Mouse (Mus musculus): Measurements from ENCODE around the gene Car11. TPM values are rescaled to one million over a fixed set of nuclear protein-coding genes. Genes with fewer than 3 reads are reported as not detected.

Gene Car11
- polyA plus RNA-seq, 1 experiment from 2014 or later: 0.26 TPM

DNA sequence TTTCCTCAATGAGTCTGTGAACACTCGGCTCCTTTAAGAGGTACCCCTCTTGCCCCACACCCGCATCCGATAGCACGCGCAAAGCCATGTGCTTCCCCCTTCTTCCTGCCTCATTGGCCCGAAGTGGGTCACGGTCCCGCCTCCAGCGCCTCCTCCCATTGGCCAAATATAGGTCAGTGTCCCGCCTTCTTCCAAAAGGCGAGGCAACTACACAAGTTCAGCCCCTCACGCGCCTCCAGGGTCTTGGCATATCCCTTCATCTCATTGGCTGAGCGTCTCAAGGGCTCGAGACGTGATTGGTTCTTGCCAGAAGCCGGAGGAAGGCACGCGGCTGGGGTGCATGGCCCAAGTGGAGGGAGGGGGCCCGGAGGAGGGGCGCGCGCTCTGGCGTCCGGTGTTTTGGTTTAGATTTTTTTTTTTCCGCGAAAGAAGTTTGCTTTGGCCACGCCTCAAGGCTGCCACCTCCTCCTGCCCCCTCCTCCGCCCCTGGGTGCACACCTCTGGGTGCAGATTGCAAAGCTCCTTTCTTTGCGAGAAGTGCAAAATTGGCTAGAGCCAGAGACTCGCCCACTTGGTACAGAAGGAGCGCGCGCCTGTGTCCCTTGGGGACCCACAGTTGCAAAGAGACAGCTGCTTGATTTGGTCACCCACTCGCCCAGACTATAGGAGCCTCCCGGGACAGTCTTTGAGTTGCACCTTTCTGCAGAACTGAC is 5.2 kb downstream of the Car11 start, which contains the start of gene Dbp:
Dbp (plus strand) TSS at position 359 of the 713 bp plus-strand sequence.
- under 1% methylated on average over 36 of the region's 36 CpGs for WGBS (ENCODE audit: insufficient replicate concordance)

DNA sequence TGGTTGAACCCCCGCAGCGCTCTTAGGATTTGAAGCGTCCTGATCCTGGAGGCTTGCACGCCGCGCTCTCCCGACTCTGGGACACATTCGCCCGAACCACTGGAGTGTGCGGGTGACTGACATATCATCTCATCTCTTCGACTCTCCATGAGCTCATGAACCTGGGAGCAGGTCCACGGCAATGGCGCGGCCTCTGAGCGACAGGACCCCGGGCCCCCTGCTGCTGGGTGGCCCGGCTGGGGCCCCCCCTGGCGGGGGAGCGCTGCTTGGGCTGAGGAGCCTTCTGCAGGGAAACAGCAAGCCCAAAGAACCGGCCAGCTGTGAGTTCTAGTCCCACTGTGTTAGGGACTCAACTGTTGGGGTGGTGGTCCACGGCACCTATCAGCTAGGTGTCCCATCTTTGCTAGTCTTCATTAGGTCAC is 5.8 kb downstream of the Car11 start:
- Histone ChIP-seq H3K27me3 (peaks cover 27% of the 10 kb centered on the region), H3K4me3 (replicated peaks) (peak overlapping the region; percentile 65), H3K36me3 (replicated peaks) (peaks cover 3% of the 10 kb centered on the region), H3K4me2 (peak overlapping the region; percentile 97), H3K9me3 (replicated peaks) (no peaks in the 10 kb centered on the region), H3K9ac (peak overlapping the region; percentile 25; the same call in 1 of the 2 replicates), H3K4me1 (replicated peaks) (peaks cover 58% of the 10 kb centered on the region), H3K27ac (replicated peaks) (peak overlapping the region; percentile 45)
- WGBS (ENCODE audit: insufficient replicate concordance): under 1% methylated on average over 21 of the region's 21 CpGs
- ATAC-seq (ENCODE audit: insufficient read depth): no peak

More for the DNA sequence above, 5.2 kb downstream of the Car11 start, which contains the start of gene Dbp:
- Histone ChIP-seq H3K4me2 (peak within 1 kb of the TSS; percentile 97), H3K9me3 (replicated peaks) (no peaks in the 10 kb centered on the region), H3K4me1 (replicated peaks) (peaks cover 62% of the 10 kb centered on the region), H3K27me3 (peaks cover 33% of the 10 kb centered on the region), H3K4me3 (replicated peaks) (peak within 1 kb of the TSS; percentile 65), H3K36me3 (replicated peaks) (no peaks in the 10 kb centered on the region), H3K27ac (replicated peaks) (peak within 1 kb of the TSS; percentile 63), H3K9ac (peak within 1 kb of the TSS; percentile 25; the same call in 1 of the 2 replicates)
- peak; percentile 78 for ATAC-seq (ENCODE audit: insufficient read depth)

DNA sequence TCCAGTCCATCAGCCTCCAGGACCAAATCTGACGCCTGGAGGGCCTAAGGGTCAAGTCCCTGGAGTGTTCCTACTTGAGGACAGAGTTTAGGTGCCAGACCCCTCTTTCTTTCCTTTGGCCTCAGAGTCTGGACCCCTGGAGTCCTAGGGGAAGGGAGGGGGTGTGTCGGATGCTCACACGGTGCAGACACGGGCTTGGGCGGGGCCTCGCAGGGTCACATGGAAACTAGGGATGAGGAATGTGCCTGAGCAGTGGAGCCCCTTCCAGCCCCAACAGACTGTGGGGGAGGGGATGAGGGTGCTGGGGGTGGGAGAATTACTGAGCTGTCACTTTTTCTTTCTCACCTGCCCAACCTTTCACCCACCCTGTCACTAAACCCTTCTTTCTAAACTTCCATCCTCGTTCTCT is 6.2 kb downstream of the Car11 start:
- 4% methylated on average over 7 of the region's 7 CpGs for WGBS (ENCODE audit: insufficient replicate concordance)
- H3K4me3 ChIP-seq (replicated peaks): peak overlapping the region; percentile 65
- H3K27me3 ChIP-seq: peaks cover 23% of the 10 kb centered on the region
- H3K4me2 ChIP-seq: peak overlapping the region; percentile 97
- H3K4me1 ChIP-seq (replicated peaks): peaks cover 56% of the 10 kb centered on the region
- ATAC-seq (ENCODE audit: insufficient read depth): no peak
- no peak overlapping the region for H3K27ac ChIP-seq (replicated peaks)
- no peaks in the 10 kb centered on the region for H3K9me3 ChIP-seq (replicated peaks)
- H3K9ac ChIP-seq: peak overlapping the region; percentile 64
- peaks cover 7% of the 10 kb centered on the region for H3K36me3 ChIP-seq (replicated peaks)

DNA sequence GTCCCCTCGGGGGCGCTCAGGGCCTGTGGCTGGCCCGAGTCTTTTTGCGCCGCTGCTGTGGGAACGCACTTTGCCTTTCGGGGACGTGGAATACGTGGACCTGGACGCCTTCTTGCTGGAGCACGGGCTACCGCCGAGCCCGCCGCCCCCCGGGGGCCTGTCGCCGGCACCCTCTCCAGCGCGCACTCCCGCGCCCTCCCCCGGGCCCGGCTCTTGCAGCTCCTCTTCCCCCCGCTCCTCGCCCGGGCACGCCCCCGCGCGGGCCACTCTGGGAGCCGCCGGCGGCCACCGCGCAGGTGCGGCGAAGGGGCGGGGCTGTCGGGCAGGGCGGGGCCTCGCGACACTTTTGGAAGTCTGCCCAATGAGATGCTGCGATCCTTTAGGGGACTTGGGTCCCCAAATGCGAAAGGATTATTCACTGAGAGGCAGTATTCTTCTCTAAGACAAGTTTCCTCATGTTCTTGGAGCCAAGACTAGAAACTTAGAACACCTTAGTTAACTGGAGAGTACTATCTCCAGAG is 7.1 kb downstream of the Car11 start:
- H3K27me3 ChIP-seq: peaks cover 14% of the 10 kb centered on the region
- peaks cover 56% of the 10 kb centered on the region for H3K4me1 ChIP-seq (replicated peaks)
- 0 out of 2 replicates have a peak, but pooled peaks have one; percentile 8 for ATAC-seq (ENCODE audit: insufficient read depth)

DNA sequence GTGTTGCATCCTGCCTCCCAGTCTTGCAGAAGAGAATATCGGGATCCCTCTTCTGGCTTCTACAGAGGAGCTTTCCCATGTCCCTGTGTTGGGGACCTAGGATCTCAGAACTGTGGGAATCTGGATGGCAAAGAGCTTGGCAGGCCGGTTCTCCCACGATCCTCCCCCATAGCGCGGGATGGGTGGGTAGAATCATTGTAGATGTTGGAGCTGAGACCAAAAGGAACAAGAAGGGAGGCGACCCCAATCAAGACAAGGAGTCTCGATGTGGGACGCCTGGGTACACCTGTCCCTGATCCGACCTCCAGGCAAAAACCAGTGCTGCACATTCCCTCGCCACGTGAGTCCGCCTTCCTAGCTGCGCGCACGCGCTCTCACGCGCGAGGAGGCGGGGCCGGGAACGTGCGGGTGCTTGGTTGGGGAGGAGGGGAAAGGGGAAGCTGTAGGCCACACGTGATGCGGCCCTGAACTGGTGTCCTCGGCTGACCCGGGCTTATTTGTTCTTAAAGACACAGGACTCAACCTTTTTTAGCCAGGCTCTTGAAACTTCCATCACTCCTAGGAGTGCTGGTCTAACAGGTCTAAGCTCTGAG is 7.8 kb downstream of the Car11 start:
- peak overlapping the region; percentile 71 for H3K27ac ChIP-seq (replicated peaks)
- H3K4me2 ChIP-seq: peak overlapping the region; percentile 97
- H3K36me3 ChIP-seq (replicated peaks): peaks cover 23% of the 10 kb centered on the region
- H3K27me3 ChIP-seq: peaks cover 9% of the 10 kb centered on the region
- peaks cover 59% of the 10 kb centered on the region for H3K4me1 ChIP-seq (replicated peaks)
- peak overlapping the region; percentile 64; the same call in 1 of the 2 replicates for H3K9ac ChIP-seq
- no peaks in the 10 kb centered on the region for H3K9me3 ChIP-seq (replicated peaks)
- ATAC-seq (ENCODE audit: insufficient read depth): peak; percentile 5; the same call in 1 of the 2 replicates
- under 1% methylated on average over 27 of the region's 27 CpGs for WGBS (ENCODE audit: insufficient replicate concordance)
- peak overlapping the region; percentile 65 for H3K4me3 ChIP-seq (replicated peaks)

More for the DNA sequence above, 7.1 kb downstream of the Car11 start:
- Histone ChIP-seq H3K4me3 (replicated peaks) (peak overlapping the region; percentile 65), H3K9me3 (replicated peaks) (no peaks in the 10 kb centered on the region), H3K9ac (peak overlapping the region; percentile 64), H3K27ac (replicated peaks) (peak overlapping the region; percentile 71), H3K4me2 (peak overlapping the region; percentile 97), H3K36me3 (replicated peaks) (peaks cover 16% of the 10 kb centered on the region)
- WGBS (ENCODE audit: insufficient replicate concordance): under 1% methylated on average over 42 of the region's 45 CpGs

DNA sequence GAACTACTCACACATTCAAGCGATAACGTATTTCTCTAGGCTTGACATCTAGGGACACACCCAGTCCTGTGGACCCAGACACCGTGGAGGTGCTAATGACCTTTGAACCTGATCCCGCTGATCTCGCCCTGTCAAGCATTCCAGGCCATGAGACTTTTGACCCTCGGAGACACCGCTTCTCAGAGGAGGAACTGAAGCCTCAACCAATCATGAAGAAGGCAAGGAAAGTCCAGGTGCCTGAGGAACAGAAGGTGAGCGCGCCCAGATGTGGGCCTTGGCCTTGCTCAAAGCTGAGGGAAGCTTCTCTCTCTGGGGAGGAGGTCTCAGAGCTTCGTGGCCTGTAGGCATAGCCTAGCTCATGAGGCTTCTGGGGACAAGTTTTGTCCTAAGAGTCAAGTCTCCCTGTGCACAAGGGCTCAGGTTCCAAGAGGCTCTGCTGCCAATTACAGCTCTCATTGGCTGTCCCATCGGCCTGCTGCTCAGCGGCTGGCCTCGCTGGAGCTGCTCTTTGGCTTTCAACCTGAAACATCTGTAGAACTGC is 8.6 kb downstream of the Car11 start:
- Histone ChIP-seq H3K9ac (no peak overlapping the region), H3K4me3 (replicated peaks) (0 out of 2 replicates have a peak overlapping the region, but pooled peaks have one; percentile 65), H3K4me1 (replicated peaks) (peaks cover 67% of the 10 kb centered on the region), H3K9me3 (replicated peaks) (no peaks in the 10 kb centered on the region), H3K36me3 (replicated peaks) (peaks cover 32% of the 10 kb centered on the region), H3K27me3 (peaks cover 1% of the 10 kb centered on the region; the same call in 1 of the 2 replicates), H3K27ac (replicated peaks) (0 out of 2 replicates have a peak overlapping the region, but pooled peaks have one; percentile 6), H3K4me2 (peak overlapping the region; percentile 97)
- ATAC-seq (ENCODE audit: insufficient read depth): no peak
- 40% methylated on average over 13 of the region's 13 CpGs for WGBS (ENCODE audit: insufficient replicate concordance)

DNA sequence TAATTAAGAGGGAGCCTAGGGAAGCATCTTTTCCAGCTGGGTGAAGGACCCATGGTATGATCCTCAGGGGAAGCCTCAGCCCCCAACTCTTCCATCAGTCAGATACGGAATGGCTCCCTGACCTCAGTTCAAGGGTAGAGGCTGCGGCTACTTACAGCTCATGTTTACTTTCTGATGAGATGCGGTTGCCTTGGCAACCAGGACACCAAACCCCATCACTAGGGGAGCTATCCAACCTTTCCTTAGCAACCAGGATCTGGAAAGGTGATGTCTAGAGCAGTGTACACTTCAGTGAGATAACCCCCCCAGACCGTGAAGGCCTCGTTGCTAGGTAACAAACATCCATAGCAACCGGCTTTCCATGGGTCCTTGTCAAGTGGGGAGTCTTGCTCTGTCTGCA is 9.4 kb downstream of the Car11 start:
- H3K4me2 ChIP-seq: no peak overlapping the region
- H3K4me3 ChIP-seq (replicated peaks): no peak overlapping the region
- no peak overlapping the region for H3K9ac ChIP-seq
- H3K4me1 ChIP-seq (replicated peaks): peaks cover 67% of the 10 kb centered on the region
- no peak for ATAC-seq (ENCODE audit: insufficient read depth)
- no peak overlapping the region for H3K27ac ChIP-seq (replicated peaks)
- 61% methylated on average over 6 of the region's 6 CpGs for WGBS (ENCODE audit: insufficient replicate concordance)
- H3K27me3 ChIP-seq: no peaks in the 10 kb centered on the region
- peaks cover 37% of the 10 kb centered on the region for H3K36me3 ChIP-seq (replicated peaks)
- H3K9me3 ChIP-seq (replicated peaks): no peaks in the 10 kb centered on the region

DNA sequence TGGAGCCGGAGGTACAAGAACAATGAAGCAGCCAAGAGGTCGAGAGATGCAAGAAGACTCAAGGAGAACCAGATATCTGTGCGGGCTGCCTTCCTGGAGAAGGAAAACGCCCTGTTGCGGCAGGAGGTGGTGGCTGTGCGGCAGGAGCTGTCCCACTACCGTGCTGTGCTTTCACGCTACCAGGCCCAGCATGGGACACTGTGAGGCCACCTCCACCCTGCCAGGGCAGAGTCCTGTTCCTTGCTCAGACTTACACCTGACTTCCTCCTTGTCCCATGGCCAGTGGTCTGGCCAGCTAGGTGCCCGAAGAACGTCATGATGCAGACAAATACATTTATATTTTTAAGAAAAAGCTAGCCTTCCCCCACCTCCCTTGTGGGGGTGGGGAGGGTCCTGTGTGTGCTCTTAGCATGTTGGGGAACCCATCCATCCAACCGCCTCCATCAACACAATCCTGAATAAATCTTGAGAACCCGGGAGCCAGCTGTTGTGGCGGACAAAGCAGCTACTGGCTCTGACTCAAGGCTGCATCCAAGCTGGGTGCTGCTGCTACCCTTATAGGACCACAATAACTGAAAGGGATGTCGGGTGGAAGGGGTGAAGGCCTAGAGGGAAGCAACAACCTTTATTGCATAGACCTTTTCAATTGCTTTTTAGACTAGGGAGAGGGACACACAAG is 10.2 kb downstream of the Car11 start:
- Histone ChIP-seq H3K4me1 (replicated peaks) (peaks cover 67% of the 10 kb centered on the region), H3K4me2 (no peak overlapping the region), H3K4me3 (replicated peaks) (no peak overlapping the region), H3K27me3 (no peaks in the 10 kb centered on the region), H3K36me3 (replicated peaks) (peaks cover 37% of the 10 kb centered on the region), H3K27ac (replicated peaks) (no peak overlapping the region), H3K9ac (no peak overlapping the region), H3K9me3 (replicated peaks) (no peaks in the 10 kb centered on the region)
- ATAC-seq (ENCODE audit: insufficient read depth): no peak
- WGBS (ENCODE audit: insufficient replicate concordance): 66% methylated on average over 14 of the region's 14 CpGs

DNA sequence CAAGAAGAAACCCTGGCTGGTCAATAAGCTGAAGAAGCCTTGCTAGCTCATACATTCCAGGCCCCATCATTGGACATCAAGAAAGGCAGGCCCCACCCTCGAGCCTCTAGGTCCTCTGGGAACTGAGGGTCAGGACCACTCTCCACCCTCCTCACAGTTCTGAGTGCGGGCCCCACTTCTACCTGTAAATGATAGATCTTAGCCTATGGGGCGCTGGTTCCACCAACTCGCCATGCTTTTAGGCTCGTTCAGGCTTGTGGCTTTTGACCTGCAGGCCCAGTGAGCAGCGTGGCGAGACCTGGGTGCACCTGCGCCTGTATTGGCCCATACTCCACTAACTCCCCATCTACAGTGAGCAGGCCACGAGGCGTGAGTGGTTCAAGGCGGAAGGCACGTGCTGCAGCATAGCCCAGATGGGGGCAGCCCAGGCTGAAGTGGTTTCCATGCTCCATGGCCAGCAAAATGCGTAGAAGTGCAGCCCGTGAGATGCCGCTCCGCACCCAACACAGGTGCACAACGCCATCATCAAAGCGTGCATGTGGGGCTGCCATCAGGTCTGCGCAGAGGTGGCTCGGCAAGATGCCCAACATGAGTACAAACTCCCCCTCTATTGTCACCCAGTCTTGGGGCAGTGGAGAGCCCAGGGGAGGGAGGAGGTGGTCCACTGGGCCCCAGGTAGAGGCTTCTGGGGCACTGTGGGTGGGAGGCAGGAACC is 11.0 kb downstream of the Car11 start:
- H3K4me3 ChIP-seq (replicated peaks): no peak overlapping the region
- H3K4me1 ChIP-seq (replicated peaks): peaks cover 66% of the 10 kb centered on the region
- H3K27me3 ChIP-seq: no peaks in the 10 kb centered on the region
- H3K4me2 ChIP-seq: no peak overlapping the region
- 82% methylated on average over 20 of the region's 20 CpGs for WGBS (ENCODE audit: insufficient replicate concordance)
- H3K9ac ChIP-seq: no peak overlapping the region
- no peak overlapping the region for H3K27ac ChIP-seq (replicated peaks)
- H3K9me3 ChIP-seq (replicated peaks): no peaks in the 10 kb centered on the region
- ATAC-seq (ENCODE audit: insufficient read depth): no peak
- peaks cover 37% of the 10 kb centered on the region for H3K36me3 ChIP-seq (replicated peaks)

DNA sequence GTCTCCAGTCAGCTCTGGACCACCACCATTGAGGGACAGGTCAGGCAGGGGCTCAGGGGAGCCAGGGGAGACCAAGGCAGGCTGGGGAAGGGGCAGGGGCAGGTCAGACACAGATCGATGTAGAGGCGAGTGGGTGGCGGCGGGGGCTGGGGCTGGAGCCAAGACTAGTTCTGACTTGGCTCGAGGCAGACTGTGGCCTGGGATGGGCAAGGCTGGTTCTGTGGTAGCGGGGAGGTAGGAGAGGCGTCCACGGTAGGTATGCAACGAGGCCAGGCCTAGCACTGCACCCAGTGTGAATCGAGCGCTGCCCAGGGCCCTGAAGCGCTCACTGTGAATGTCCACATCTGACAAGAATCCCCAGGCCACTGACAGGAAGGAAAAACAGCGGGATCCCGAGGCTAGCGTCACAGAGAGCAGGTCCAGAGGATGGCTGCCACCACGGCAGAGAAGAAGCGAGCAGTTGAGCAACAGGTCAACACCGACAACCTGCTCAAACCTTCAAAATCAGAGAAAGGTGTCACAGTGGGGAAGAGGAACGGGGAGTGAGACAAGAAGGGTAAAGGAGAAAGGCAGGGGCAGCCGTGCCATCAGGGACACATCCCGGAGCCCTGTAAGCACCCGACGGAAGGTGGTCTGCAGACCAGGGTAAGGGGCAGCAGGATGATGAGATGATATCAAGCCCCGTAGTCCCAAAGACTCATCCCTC is 11.8 kb downstream of the Car11 start:
- Histone ChIP-seq H3K4me3 (replicated peaks) (no peak overlapping the region), H3K36me3 (replicated peaks) (peaks cover 37% of the 10 kb centered on the region), H3K4me2 (no peak overlapping the region), H3K4me1 (replicated peaks) (peaks cover 66% of the 10 kb centered on the region), H3K27ac (replicated peaks) (no peak overlapping the region), H3K9me3 (replicated peaks) (no peaks in the 10 kb centered on the region), H3K27me3 (no peaks in the 10 kb centered on the region), H3K9ac (no peak overlapping the region)
- ATAC-seq (ENCODE audit: insufficient read depth): no peak
- 83% methylated on average over 24 of the region's 24 CpGs for WGBS (ENCODE audit: insufficient replicate concordance)

All from liver, embryonic 15.5 days (tissue).